Mouse (Mus musculus): ENCODE results near the gene Atad5.
A peak's percentile ranks its signal among the peaks of the same experiment; 100 is the strongest.

The Atad5 gene

GRCm38 (mm10) chr11:80080826-80081728 is 8.1 kb upstream of the Atad5 start, which contains the start of gene Crlf3:
Gene Crlf3, minus strand, starts transcription at chr11:80080991.
- peak; percentile 100 for DNase-seq (ENCODE audit: low read depth)

DNA sequence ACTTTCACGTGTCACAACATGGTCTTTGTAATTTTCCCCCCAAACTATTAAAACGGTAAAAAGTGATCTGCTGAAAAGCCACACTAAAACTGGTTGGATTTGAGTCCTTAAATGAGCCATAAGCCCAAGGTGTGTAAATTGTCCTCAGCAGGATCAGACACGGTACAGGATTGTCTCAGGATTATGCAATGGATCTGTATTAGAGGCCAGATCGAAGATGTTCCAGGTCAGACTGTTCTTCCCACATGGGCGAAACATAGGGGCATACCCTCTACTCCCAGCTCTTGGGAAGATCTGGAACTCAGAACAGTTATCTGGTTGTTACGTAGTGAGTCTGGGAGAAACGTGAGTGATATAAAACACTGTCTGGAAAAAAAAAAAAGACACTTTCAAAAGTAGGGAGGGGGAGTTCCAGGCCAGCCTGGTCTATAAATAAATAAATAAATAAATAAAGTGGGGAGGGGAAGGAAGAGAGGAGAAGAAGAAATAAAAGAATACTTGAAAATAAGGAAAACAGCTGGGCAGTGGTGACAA is 7.3 kb upstream of the Atad5 start:
- no peak for DNase-seq (ENCODE audit: low read depth)

- peak; percentile 74 for DNase-seq (ENCODE audit: low read depth)
Observed at GRCm38 (mm10) chr11:80085356-80086055, 3.7 kb upstream of the Atad5 start.

GRCm38 (mm10) chr11:80086844-80087243 is 2.4 kb upstream of the Atad5 start:
- DNase-seq (ENCODE audit: low read depth): peak; percentile 94

DNA sequence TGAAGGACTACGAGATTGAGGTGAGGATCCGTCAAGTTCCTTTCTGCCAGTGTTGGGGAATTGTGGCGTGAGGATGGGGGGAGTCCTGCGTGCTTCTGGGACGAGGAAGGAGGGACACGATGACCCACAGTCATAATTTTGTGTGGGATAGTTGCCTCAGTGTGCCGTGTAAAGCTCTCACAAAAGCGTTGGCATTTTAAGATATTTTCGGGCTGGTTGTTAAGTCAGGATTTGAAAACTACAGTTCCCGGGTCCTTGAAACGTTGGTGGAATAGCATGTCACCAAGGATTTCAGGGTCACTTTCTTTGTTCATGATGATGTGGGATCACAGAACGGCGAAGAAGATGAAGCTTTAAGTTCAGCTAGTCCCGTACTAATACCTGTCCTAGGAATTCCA is 616 bp downstream of the Atad5 start:
- DNase-seq (ENCODE audit: low read depth): no peak

DNA sequence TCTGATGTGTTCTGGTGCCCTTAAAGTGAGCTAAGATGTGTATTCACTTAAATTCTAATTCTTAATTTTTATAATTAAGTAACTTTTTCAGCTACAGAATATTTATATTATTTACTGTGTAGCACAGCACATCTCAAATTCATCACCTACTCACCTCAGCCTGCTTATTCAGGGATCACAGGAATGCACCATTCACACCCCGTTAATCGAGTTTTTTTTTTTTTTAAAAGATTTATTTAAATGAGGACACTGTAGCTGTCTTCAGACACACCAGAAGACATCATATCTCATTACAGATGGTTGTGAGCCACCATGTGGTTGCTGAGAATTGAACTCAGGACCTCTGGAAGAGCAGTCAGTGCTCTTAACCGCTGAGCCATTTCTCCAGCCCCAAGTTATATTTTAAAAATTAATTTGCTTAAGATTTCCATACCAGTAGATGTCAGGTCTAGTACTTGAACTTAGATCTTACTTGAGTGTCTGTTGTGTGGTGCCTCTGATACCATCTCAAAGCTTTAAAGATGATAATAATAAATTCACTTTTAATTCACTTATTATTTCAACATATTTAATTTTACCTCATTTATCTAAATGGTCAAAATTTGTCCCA is 1.5 kb downstream of the Atad5 start:
- no peak for DNase-seq (ENCODE audit: low read depth)

DNA sequence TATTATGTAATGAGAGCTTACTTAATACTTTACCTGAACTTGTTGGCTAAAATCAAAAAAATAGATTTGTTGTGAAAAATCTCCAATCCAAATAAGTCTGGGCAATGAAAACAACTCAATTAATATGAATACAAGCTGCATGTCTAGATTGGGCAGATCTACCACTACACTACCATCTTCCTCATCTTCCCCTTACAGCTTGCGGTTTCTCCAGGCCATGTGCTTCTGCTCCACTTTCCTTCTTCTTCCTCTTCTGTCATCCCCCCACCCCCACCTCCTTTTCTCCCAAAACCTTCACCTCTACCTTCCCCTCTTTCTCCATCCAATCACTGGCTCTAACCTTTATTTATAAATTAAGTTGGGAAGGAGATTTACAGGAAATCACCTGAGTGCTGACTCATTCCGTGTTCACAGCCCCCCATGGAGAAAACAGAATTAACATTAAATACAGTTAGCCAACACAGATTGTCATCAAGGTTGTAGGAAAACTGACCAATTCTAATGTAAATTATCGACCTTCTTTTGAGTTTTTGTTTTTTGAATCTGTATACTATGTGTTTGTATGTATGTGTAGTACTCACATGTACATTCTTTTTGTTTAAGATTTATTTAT is 9.3 kb downstream of the Atad5 start:
- DNase-seq (ENCODE audit: low read depth): no peak

DNA sequence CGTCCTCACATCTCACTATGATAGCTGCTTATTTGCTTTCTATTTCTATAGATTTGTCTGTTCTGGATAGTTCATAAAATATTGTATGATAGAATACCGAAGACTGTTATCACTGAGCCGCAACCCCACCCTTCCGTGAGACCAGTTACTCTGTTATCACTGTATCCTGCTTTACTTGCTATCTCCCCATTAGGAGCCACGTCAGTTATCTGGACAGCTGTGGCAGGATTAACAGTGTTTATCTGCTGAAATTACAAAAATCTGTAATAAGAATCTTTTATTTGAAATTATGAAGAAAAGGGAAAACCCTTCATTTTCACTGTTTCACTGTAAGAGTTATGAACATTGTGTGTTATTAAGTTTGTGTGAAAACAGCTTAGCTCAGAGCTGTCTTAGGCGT is 12.1 kb downstream of the Atad5 start:
- no peak for DNase-seq (ENCODE audit: low read depth)

- no peak for DNase-seq (ENCODE audit: low read depth)
Observed at GRCm38 (mm10) chr11:80104407-80104806, 15.2 kb downstream of the Atad5 start.

GRCm38 (mm10) chr11:80116411-80116810 is 27.2 kb downstream of the Atad5 start:
- no peak for DNase-seq (ENCODE audit: low read depth)

- DNase-seq (ENCODE audit: low read depth): no peak
Observed at GRCm38 (mm10) chr11:80132050-80132449, 42.9 kb downstream of the Atad5 start.

- no peak for DNase-seq (ENCODE audit: low read depth)
Observed at GRCm38 (mm10) chr11:80134744-80135143, 45.5 kb downstream of the Atad5 start.

- no peak for DNase-seq (ENCODE audit: low read depth)
Observed at GRCm38 (mm10) chr11:80135954-80136683, 46.9 kb downstream of the Atad5 start.

GRCm38 (mm10) chr11:80136786-80137185 is 47.6 kb downstream of the Atad5 start:
- peak; percentile 17 for DNase-seq (ENCODE audit: low read depth)

DNA sequence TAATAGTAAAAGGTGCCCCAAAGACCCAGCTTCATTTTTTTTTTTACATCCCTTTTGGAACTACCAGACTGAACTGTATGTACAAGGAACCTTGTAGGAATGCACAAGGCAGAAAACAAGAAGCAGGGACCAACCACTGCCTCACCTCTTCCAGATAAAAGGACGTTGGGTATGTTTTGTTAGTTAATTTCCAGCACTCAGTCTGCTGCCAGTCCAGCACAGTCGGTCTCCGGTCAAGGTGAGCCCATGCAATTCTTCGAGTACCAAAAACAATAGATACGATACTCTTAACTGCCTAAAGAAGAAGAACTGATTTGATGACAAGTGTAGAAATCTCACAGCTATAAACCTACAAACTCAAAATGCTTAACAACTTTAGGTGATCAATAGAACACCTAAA is 48.6 kb downstream of the Atad5 start:
- no peak for DNase-seq (ENCODE audit: low read depth)

- peak; percentile 93 for DNase-seq (ENCODE audit: low read depth)
Observed at GRCm38 (mm10) chr11:80141825-80142521, 52.8 kb downstream of the Atad5 start, which contains the start of gene Tefm. Gene Tefm, minus strand, starts transcription at chr11:80142175.

DNA sequence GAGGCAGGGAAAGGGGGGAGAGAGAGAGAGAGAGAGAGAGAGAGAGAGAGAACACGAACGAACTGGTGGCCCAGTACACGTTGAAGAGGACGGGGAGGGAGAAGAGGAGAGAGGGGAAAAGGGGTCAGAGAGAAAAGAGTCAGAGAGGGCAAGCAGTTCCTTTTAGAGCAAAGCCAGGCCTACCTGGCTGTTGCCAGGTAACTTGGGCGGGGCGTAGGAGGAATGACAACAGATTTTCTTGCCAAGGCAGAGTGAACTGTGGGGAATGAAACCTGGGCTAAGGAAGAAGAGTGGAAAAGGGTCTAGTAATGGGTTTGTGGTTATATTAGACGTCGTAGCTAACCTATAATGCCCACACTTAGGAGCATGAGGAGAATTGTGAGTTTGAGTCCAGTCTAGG is 53.7 kb downstream of the Atad5 start:
- no peak for DNase-seq (ENCODE audit: low read depth)

DNA sequence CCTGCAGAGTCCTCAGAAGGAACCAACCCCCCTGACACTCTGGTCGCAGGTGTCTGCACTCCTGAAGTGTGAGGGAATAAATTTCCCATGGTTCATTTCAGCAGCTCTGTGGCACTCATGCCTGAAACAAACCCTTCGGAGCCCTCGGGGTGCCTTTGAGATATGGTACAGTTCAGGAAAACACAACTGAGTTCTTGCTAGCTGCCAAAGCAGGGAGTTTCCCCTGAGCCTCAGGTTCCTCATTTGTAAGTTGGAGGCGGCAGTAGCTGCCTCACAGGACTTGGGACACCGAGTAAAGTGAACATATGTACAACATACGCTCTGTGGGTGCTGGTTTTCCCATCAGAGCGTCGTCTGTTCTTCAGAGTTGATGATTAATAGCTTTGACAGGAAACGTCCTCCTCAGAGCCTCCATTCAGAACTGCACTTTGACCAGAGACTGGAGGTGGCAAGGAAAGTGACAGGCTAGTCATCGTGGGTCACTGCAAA is 56.6 kb downstream of the Atad5 start:
- peak; percentile 77 for DNase-seq (ENCODE audit: low read depth)

DNA sequence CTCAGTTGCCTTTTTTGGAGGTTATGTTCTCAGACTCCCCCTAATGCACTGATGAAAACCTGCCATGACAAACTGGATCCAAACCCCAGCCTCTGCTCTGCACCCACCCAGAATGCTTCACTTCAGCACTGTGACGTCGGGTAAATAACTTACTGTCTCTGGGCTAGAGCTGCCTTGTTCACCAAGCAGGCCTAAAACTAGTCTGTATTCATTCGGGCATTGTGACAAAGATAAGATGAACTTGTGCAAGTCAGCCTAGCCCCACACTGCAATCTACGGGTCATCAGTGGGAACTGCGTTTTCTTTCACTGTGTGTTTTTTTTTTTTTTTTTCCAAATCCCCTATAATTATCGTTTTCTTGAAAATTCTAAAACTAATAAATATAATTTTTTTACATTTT is 58.5 kb downstream of the Atad5 start:
- DNase-seq (ENCODE audit: low read depth): peak; percentile 68

- no peak for DNase-seq (ENCODE audit: low read depth)
Observed at GRCm38 (mm10) chr11:80148313-80148712, 59.1 kb downstream of the Atad5 start.
